Mouse (Mus musculus) hindbrain, embryonic 10.5 days (tissue): ENCODE results near the gene Rptor. TPM values are rescaled to one million over a fixed set of nuclear protein-coding genes. Genes with fewer than 3 reads are reported as not detected.

Experiments used
- DNase-seq: peaks from one replicate; pipeline ENCODE4 v3.0.0-alpha.2; 2017; ENCODE audit warnings: low spot score
- H3K27ac ChIP-seq: fragments of 300-500 bp; sonication (generic); 2 replicates; pipeline ENCODE4 v1.5.1; 2016; ENCODE audit warnings: mild to moderate bottlenecking, moderate library complexity
- H3K27me3 ChIP-seq: fragments of 300-500 bp; sonication (generic); 2 replicates; pipeline ENCODE4 v1.6.1; 2016; ENCODE audit warnings: mild to moderate bottlenecking; ENCODE audit not compliant: poor library complexity, insufficient read depth, severe bottlenecking
- H3K36me3 ChIP-seq: fragments of 300-500 bp; sonication (generic); 2 replicates; pipeline ENCODE4 v1.6.1; 2016; ENCODE audit warnings: mild to moderate bottlenecking, moderate library complexity
- H3K4me1 ChIP-seq: fragments of 300-500 bp; sonication (generic); replicated peaks from 2 replicates; pipeline ENCODE4 v1.6.1; 2016; ENCODE audit warnings: mild to moderate bottlenecking
- H3K4me3 ChIP-seq: fragments of 300-500 bp; sonication (generic); 2 replicates; pipeline ENCODE4 v1.5.1; 2016; ENCODE audit warnings: mild to moderate bottlenecking, moderate library complexity
- H3K9me3 ChIP-seq: fragments of 300-500 bp; sonication (generic); 2 replicates; pipeline ENCODE4 v1.6.1; 2016; ENCODE audit warnings: mild to moderate bottlenecking, moderate library complexity
- WGBS: fragments of 180-500 bp; shearing (Covaris S2); methylation state at CpG from one replicate; pipeline ENCODE4 v1.1.7; 2016; 5-methylcytosine and 5-hydroxymethylcytosine counted together
- polyA plus RNA-seq: library from polyadenylated mRNA; unstranded; fragments of >200 nt; fragmentation: Nextera tagmentation; extraction: Ambion mirVana; gene quantifications from 2 replicates; pipeline ENCODE4 v1.2.1, GENCODE M21; 2016

Gene Rptor
- polyA plus RNA-seq, 1 experiment from 2014 or later, result 12.4 TPM

- 50% methylated on average over 5 of the region's 5 CpGs for whole genome bisulfite sequencing
- Histone ChIP-seq H3K4me1 (peaks cover 15% of the 10 kb centered on the region), H3K27ac (no peak overlapping the region), H3K36me3 (no peaks in the 10 kb centered on the region), H3K9me3 (no peaks in the 10 kb centered on the region), H3K27me3 (no peaks in the 10 kb centered on the region), H3K4me3 (no peak overlapping the region)
- DNase-seq, result peak; percentile 46
These were observed 16.1 kb downstream of the Rptor start for GRCm38 (mm10) chr11:119618763-119619162.

- H3K9me3 ChIP-seq, result no peaks in the 10 kb centered on the region
- H3K27me3 ChIP-seq, result no peaks in the 10 kb centered on the region
- H3K4me1 ChIP-seq, result peaks cover 27% of the 10 kb centered on the region
- no peak overlapping the region for H3K4me3 ChIP-seq
- no peak overlapping the region for H3K27ac ChIP-seq
- no peak for DNase-seq
- no peaks in the 10 kb centered on the region for H3K36me3 ChIP-seq
- 77% methylated on average over 3 of the region's 3 CpGs for WGBS
These were observed 18.6 kb downstream of the Rptor start for GRCm38 (mm10) chr11:119621266-119621665.

GRCm38 (mm10) chr11:119623800-119624199, 21.1 kb downstream of the Rptor start:
- no peak for DNase-seq
- H3K36me3 ChIP-seq, result peaks cover 9% of the 10 kb centered on the region; the same call in 1 of the 2 replicates
- H3K27me3 ChIP-seq, result no peaks in the 10 kb centered on the region
- peaks cover 28% of the 10 kb centered on the region for H3K4me1 ChIP-seq
- no peak overlapping the region for H3K27ac ChIP-seq
- 88% methylated on average over 8 of the region's 8 CpGs for WGBS
- no peak overlapping the region for H3K4me3 ChIP-seq
- no peaks in the 10 kb centered on the region for H3K9me3 ChIP-seq

- Histone ChIP-seq H3K4me1 (peaks cover 30% of the 10 kb centered on the region), H3K4me3 (no peak overlapping the region), H3K27ac (no peak overlapping the region), H3K27me3 (no peaks in the 10 kb centered on the region), H3K36me3 (peaks cover 9% of the 10 kb centered on the region; the same call in 1 of the 2 replicates), H3K9me3 (no peaks in the 10 kb centered on the region)
- DNase-seq, result no peak
- 82% methylated on average over 4 of the region's 4 CpGs for WGBS
These were observed 21.7 kb downstream of the Rptor start for GRCm38 (mm10) chr11:119624401-119624800.

- Histone ChIP-seq H3K27me3 (no peaks in the 10 kb centered on the region), H3K4me3 (no peak overlapping the region), H3K36me3 (peaks cover 9% of the 10 kb centered on the region; the same call in 1 of the 2 replicates), H3K9me3 (no peaks in the 10 kb centered on the region), H3K27ac (no peak overlapping the region), H3K4me1 (peaks cover 35% of the 10 kb centered on the region)
- 65% methylated on average over 3 of the region's 3 CpGs for WGBS
- no peak for DNase-seq
These were observed 22.2 kb downstream of the Rptor start for GRCm38 (mm10) chr11:119624955-119625354.

- WGBS, result 88% methylated on average over 6 of the region's 6 CpGs
These were observed 22.8 kb downstream of the Rptor start for GRCm38 (mm10) chr11:119625476-119625875.

GRCm38 (mm10) chr11:119625943-119626342, 23.2 kb downstream of the Rptor start:
- WGBS, result 91% methylated on average over 6 of the region's 6 CpGs
- Histone ChIP-seq H3K27ac (no peak overlapping the region), H3K36me3 (peaks cover 9% of the 10 kb centered on the region; the same call in 1 of the 2 replicates), H3K4me3 (no peak overlapping the region), H3K4me1 (peaks cover 40% of the 10 kb centered on the region), H3K9me3 (no peaks in the 10 kb centered on the region), H3K27me3 (no peaks in the 10 kb centered on the region)
- DNase-seq, result no peak

More at GRCm38 (mm10) chr11:119625476-119625875, 22.8 kb downstream of the Rptor start:
- Histone ChIP-seq H3K4me1 (peaks cover 40% of the 10 kb centered on the region), H3K27me3 (no peaks in the 10 kb centered on the region), H3K36me3 (peaks cover 9% of the 10 kb centered on the region; the same call in 1 of the 2 replicates), H3K4me3 (no peak overlapping the region), H3K9me3 (no peaks in the 10 kb centered on the region), H3K27ac (no peak overlapping the region)
- no peak for DNase-seq

- Histone ChIP-seq H3K9me3 (no peaks in the 10 kb centered on the region), H3K4me1 (peaks cover 30% of the 10 kb centered on the region), H3K27me3 (no peaks in the 10 kb centered on the region), H3K36me3 (peaks cover 9% of the 10 kb centered on the region; the same call in 1 of the 2 replicates), H3K4me3 (no peak overlapping the region), H3K27ac (no peak overlapping the region)
- WGBS, result 63% methylated on average over 3 of the region's 3 CpGs
- no peak for DNase-seq
These were observed 24.5 kb downstream of the Rptor start for GRCm38 (mm10) chr11:119627243-119627642.

- Histone ChIP-seq H3K36me3 (peaks cover 9% of the 10 kb centered on the region; the same call in 1 of the 2 replicates), H3K27me3 (no peaks in the 10 kb centered on the region), H3K27ac (no peak overlapping the region), H3K4me1 (peaks cover 34% of the 10 kb centered on the region), H3K9me3 (no peaks in the 10 kb centered on the region), H3K4me3 (no peak overlapping the region)
- DNase-seq, result no peak
- WGBS, result 87% methylated on average over 3 of the region's 3 CpGs
These were observed 26.4 kb downstream of the Rptor start for GRCm38 (mm10) chr11:119629072-119629471.

- Histone ChIP-seq H3K4me1 (peaks cover 35% of the 10 kb centered on the region), H3K9me3 (no peaks in the 10 kb centered on the region), H3K27me3 (no peaks in the 10 kb centered on the region), H3K36me3 (peaks cover 9% of the 10 kb centered on the region; the same call in 1 of the 2 replicates), H3K4me3 (no peak overlapping the region), H3K27ac (no peak overlapping the region)
- 82% methylated on average over 5 of the region's 5 CpGs for WGBS
- DNase-seq, result no peak
These were observed 27.6 kb downstream of the Rptor start for GRCm38 (mm10) chr11:119630329-119630728.

- DNase-seq, result no peak
- Histone ChIP-seq H3K27me3 (no peaks in the 10 kb centered on the region), H3K9me3 (no peaks in the 10 kb centered on the region), H3K36me3 (peaks cover 9% of the 10 kb centered on the region; the same call in 1 of the 2 replicates), H3K4me1 (peaks cover 30% of the 10 kb centered on the region), H3K27ac (no peak overlapping the region), H3K4me3 (no peak overlapping the region)
- 61% methylated on average over 3 of the region's 3 CpGs for WGBS
These were observed 28.6 kb downstream of the Rptor start for GRCm38 (mm10) chr11:119631222-119631870.

- WGBS, result 92% methylated on average over 4 of the region's 4 CpGs
- Histone ChIP-seq H3K4me1 (peaks cover 31% of the 10 kb centered on the region), H3K27ac (no peak overlapping the region), H3K4me3 (no peak overlapping the region), H3K27me3 (no peaks in the 10 kb centered on the region), H3K9me3 (no peaks in the 10 kb centered on the region), H3K36me3 (0 out of 2 replicates have a peak, but pooled peaks cover 5% of the 10 kb centered on the region)
- DNase-seq, result no peak
These were observed 33.7 kb downstream of the Rptor start for GRCm38 (mm10) chr11:119636371-119636883.

GRCm38 (mm10) chr11:119637519-119637918, 34.8 kb downstream of the Rptor start:
- WGBS, result 82% methylated on average over 6 of the region's 6 CpGs
- Histone ChIP-seq H3K36me3 (0 out of 2 replicates have a peak, but pooled peaks cover 5% of the 10 kb centered on the region), H3K27me3 (no peaks in the 10 kb centered on the region), H3K9me3 (no peaks in the 10 kb centered on the region), H3K4me3 (no peak overlapping the region), H3K4me1 (peaks cover 35% of the 10 kb centered on the region), H3K27ac (no peak overlapping the region)
- no peak for DNase-seq
